Mouse (Mus musculus) kidney, adult 18-20 months (tissue): ENCODE data around the gene Dusp22.

ENCODE experiments used
- DNase-seq: peaks from one replicate; pipeline ENCODE4 v3.0.0; 2021

Dusp22 gene

DNA sequence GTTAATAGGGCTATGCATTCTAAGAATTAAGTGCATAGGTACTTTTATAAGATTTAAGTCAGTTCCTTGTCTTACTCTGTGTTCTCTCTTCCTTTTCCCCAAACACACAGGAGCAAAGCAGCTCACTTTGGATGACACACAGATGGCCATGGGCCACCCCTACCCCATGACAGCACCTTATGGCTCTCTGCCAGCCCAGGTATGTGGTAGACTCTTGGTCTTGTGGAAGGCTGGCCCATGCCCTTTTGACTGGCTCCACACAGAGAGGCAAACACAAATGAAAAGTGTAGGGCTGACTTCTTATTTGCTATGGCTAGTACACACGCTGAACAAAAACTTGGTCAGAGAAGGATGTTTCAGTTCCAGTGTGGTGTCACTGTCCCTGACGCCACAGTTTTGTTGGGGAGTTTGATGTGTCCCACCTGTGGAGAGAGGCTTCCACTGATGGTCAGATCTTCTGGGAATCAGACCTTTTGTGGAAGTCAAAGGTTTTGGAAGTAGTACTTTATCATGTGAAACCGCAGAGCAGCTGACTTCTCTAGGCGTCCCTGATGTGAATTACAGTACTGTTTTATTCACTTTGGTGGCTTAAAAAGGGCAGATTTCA lies 92.9 kb downstream of the Dusp22 start:
- no peak for DNase-seq

DNA sequence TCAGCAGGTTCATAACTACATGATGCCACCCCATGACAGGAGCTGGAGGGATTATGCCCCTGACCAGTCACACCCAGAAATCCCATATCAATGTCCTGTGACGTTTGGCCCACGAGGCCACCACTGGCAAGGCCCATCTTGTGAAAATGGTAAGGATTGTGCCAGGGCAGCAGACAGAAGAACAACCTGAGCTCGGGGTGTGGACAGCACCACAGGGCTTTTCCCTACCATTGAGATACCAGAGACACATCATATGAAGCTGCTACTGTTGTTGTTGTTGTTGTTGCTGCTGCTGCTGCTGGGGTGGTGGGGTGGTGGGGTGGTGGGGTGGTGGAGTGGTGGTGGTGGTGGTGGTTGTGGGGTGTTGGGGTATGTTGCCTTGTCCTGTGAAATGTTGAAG lies 93.6 kb downstream of the Dusp22 start:
- DNase-seq: no peak

DNA sequence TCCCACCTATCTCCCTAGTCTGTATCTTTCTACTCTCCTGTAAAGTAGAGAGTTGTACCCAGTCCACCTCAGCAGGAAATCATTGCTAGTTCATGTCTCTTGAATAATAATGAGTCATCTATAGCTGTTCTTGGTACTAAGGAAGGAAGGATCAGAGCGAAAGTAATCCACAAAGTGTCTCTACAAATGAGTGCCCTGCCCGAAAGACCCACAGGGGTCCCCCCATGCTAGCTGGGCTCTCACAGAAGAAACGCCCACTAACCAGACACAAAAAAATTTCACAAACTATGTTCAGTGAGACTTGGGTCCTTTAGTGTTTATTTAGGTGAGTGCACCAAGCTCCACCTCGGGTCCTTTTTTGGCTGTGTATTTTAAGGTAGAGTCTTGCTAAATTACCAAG lies 94.3 kb downstream of the Dusp22 start:
- DNase-seq: no peak

DNA sequence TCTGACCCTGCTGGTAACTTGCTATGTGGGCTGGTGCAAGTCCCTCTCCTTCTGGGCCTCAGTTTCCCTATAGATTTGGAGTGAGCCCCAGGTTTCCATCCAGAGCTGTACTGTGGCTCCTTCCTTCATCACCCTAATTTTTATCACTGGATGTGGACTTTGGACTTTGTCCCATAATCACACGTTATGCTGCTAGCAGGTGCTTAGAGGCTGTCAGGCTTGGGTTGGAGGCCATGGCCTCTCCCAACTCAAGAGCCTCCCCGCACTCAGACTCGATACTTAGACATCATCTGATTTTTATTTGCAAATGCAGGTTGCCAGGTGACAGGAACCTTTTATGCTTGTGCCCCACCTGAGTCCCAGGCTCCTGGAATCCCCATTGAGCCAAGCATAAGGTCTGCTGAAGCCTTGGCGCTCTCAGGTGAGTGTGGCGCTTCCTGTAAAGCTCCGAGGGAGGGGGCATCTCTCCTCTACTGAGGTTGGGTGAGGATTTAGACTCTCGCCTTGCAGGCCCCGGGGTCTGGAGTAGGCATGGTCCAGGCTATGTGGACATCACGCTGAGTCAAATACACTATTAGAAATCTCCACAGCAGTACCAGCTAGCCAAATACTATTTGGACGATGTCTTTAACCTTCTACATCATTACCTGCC lies 95.2 kb downstream of the Dusp22 start:
- no peak for DNase-seq

DNA sequence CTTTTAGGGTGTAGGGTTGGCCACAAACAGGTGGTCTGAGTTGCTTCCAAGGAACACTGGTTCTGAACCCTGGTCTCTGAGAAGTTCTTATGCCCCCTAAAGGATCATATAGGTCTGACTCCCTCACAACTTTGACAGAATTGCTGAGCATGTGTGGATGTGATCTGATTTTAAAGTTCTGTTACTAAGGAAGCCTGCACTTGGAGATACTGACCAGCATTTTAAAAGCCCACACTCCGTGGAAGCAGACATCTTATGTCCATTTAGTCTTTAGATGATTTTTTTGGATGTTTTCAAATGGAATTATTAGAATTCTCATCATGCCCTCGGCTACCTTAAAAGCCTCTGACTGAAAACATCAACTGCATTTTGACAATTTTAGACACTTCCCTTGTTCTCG lies 95.8 kb downstream of the Dusp22 start:
- no peak for DNase-seq

DNA sequence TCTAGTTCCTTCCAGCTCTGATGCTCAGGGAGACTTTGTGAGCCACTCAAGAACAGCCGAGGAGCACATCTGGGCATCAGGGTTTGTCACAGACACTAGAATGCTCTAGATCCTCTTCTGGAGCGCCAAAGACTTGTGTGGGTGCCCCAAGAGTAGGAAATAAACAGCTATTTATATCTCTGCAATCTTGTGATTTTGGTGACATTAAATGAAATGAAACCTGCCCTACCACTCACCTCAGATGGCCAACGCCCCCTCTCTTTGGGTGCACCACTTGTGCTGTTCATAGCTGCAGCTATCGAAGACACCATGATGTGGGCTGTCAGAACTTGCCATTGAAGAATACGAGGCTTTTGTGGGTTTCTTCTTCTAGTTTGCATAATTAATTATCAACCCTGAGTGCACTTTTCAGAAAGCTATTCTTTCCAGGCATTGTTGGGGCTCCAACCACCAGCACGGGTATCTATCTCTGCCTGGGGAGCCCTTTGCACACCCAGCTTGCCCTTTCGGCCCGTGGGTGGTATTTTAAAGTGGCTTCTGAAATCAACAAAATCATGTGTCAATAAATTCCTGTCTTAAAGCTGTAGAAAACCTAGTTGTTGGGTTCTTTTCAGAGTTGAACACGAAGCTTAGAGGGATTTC lies 96.3 kb downstream of the Dusp22 start:
- no peak for DNase-seq

DNA sequence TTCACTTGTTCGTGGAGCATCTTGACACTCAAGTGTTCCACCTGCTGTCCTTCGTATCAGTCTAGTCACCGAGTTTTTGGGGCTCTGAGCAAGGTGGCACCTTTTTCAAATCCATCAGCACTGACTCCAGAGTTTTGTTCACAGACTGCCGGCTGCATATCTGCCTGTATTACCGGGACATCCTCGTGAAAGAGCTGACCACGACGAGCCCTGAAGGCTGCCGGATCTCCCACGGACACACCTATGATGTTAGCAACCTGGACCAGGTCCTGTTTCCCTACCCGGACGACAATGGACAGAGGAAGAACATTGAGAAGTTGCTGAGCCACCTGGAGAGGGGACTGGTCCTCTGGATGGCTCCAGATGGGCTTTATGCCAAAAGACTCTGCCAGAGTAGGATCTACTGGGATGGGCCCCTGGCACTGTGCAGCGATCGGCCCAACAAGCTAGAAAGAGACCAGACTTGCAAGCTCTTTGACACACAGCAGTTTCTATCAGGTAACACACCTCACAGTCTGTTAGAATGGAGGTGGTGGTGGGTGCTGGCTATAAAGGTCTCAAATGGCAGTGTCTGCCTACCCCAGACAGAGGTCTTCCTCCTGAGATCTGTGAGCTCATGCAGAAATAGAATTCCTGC lies 97.6 kb downstream of the Dusp22 start:
- no peak for DNase-seq

DNA sequence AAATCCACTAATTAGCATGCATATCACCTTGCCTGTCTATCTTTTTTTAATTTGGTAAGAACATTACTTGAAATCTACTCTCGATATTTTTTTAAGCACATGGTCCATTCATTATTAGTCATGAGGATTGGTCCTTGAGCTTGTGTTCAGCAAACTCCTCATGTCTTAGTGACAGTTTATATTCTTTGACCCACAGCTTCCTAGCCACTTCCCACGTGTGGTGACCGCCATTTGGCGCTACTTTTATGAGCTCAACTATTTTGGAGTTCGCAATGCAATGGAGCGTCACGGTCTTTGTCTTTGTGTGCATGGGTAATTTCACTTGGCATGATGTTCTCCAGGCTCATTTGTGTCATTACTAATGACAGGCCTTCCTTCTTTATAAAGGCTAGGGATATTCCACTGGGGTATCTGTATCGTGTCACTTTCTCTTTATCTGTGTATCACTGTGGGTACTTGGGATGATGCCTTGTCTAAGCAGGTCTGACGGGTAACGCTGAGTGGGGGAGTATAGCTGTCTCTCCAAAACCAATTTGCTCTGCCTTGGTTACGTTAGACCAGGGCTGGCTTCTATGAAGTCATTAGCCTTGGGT lies 99.1 kb downstream of the Dusp22 start:
- DNase-seq: no peak

DNA sequence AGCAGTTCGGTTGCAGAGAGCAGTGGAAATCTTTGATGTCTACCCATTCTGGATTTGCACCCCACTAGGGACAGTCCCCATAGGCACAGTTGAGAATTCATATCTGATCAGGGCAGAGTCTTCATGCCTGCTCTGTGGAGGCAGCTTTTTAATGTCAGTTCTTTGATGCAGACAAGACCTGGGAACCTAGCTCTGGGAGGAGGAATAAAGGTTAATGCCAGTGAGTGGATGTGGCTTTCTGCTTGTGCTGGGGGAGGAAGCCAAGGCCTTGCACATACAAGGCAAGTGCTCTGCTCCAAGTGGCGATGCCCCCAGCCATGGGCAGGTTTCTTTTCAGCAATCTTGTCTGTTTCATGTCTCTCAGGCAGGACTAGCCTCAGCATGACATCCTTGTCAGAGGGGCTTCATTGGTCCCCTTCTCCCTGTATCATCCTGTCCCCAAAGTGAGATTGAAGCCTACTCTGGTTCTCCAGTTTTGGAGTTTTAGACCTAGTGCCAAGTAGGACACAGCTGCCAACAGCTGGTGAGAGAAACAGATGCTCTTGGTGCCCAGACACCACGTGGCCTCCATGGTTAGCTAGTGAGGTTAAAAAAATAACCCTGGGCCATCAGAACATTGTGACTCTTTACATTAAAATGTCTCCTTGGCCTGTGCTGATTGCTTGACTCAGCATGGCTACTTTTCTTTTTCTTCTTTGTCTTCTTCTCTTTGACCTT lies 100.7 kb downstream of the Dusp22 start:
- no peak for DNase-seq
